Mouse (Mus musculus): ENCODE measurements around the gene Kif18b. TPM values are rescaled to one million over a fixed set of nuclear protein-coding genes. Genes with fewer than 3 reads are reported as not detected.

Gene Kif18b
- 10.5 and 15.7 TPM in 2 replicates for polyA plus RNA-seq (2011; ENCODE audit: insufficient read length, low read depth, missing spikeins)

DNA sequence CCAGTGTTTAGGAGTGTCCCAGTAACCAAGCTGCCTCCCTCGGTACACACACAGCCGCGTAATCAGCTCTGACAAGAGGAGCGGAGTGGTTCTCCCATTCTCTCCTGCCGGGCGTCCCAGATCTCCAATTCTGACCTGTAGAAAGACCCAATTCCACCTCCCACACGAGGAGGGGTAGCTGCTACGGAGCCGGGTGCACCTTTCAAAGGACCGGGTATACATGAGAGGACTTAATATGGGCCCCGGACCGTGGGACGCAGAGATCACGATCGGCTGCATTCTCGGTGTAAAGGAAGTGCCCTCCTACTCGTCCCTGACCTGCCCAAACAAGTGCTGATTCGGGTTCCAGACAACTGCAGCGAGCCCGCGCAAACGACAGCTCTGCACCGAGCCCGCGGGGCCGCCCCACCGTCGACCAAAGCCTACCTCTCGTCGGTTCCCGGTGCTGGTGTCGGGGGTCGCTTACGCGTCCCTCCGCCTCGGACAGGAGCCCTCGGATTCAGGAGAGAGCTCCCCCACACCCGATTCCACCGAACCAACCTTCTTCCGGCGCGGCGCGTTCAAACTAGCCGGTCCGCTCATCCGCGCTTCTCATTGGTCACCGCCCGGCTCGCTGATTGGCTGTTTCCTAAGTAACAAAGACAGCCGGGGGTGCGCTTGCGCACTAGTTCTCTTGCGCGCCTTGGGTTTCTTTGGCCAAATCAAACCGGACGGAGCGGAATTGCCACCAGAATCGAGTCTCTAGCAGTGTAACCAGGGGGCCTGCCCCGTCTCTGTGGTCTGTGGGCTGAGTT, at the start of gene Kif18b:
Gene Kif18b, minus strand, starts transcription at position 568 of the 794 bp plus-strand sequence.
- H3K27ac ChIP-seq (ENCODE audit: insufficient read depth, low read length) = peak within 1 kb of the TSS; percentile 74
- peaks cover 2% of the 10 kb centered on the region; the same call in 1 of the 2 replicates for H3K4me1 ChIP-seq (ENCODE audit: control insufficient read depth, insufficient read depth, low read length)
- peak within 1 kb of the TSS; percentile 83 for H3K4me3 ChIP-seq (ENCODE audit: insufficient read depth, low read length)
- TF ChIP-seq CTCF (IDR thresholded peaks at IDR 0.05; ENCODE audit: borderline replicate concordance, insufficient read depth, low read length) = no peak
- peak; percentile 65 for TF ChIP-seq POLR2A (IDR thresholded peaks at IDR 0.05; ENCODE audit: low read depth, low read length)

DNA sequence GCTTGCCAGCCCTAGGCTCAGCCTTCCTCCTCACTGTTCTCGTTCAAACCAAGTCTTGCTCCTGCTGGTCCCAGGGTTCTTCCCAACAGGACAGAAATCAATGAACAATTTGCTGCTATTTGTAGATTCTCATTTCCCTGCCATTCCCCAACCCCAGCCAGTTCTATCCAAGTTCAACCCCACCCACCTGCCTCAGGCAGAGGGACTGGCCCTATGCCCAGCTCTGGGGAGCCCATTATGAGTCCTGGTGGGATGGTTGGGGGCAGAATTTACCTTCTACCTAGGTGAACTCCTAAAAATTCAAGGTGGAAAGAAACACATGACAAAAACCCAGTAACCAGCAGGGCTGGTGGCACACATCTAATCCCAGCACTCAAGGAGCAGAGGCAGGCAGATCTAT, 47.4 kb upstream of the Kif18b start:
- TF ChIP-seq POLR2A (IDR thresholded peaks at IDR 0.05; ENCODE audit: low read depth, low read length) = no peak
- no peak for TF ChIP-seq CTCF (IDR thresholded peaks at IDR 0.05; ENCODE audit: borderline replicate concordance, insufficient read depth, low read length)
- Histone ChIP-seq H3K27ac (ENCODE audit: insufficient read depth, low read length) (no peak overlapping the region), H3K4me1 (ENCODE audit: control insufficient read depth, insufficient read depth, low read length) (no peaks in the 10 kb centered on the region), H3K4me3 (ENCODE audit: insufficient read depth, low read length) (no peak overlapping the region)

DNA sequence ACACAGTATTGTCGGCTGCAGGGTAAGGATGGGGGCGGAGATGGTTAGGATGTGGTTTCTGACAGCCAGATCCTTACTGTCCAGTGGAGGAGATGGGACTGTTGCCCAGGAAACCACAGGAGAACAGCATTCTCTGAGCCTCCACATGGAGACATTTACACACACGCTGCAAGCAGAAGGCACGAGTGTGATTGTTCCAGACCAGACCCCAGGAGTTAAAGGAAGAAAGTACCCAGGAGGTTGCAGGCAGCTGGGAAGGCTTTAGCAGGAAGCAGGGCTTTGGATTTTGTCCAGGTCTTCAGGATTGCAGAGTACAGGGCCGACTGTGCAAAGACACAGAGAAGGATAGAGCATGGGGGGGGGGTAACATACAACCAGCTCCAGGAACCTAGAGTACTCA, 46.7 kb upstream of the Kif18b start:
- Histone ChIP-seq H3K4me1 (ENCODE audit: control insufficient read depth, insufficient read depth, low read length) (no peaks in the 10 kb centered on the region), H3K4me3 (ENCODE audit: insufficient read depth, low read length) (no peak overlapping the region), H3K27ac (ENCODE audit: insufficient read depth, low read length) (no peak overlapping the region)
- no peak for TF ChIP-seq POLR2A (IDR thresholded peaks at IDR 0.05; ENCODE audit: low read depth, low read length)
- TF ChIP-seq CTCF (IDR thresholded peaks at IDR 0.05; ENCODE audit: borderline replicate concordance, insufficient read depth, low read length) = no peak

GRCm38 (mm10) chr11:102964547-102965091, 39.7 kb upstream of the Kif18b start:
- no peak for TF ChIP-seq POLR2A (IDR thresholded peaks at IDR 0.05; ENCODE audit: low read depth, low read length)
- TF ChIP-seq CTCF (IDR thresholded peaks at IDR 0.05; ENCODE audit: borderline replicate concordance, insufficient read depth, low read length) = no peak
- Histone ChIP-seq H3K27ac (ENCODE audit: insufficient read depth, low read length) (no peak overlapping the region), H3K4me3 (ENCODE audit: insufficient read depth, low read length) (no peak overlapping the region), H3K4me1 (ENCODE audit: control insufficient read depth, insufficient read depth, low read length) (no peaks in the 10 kb centered on the region)

DNA sequence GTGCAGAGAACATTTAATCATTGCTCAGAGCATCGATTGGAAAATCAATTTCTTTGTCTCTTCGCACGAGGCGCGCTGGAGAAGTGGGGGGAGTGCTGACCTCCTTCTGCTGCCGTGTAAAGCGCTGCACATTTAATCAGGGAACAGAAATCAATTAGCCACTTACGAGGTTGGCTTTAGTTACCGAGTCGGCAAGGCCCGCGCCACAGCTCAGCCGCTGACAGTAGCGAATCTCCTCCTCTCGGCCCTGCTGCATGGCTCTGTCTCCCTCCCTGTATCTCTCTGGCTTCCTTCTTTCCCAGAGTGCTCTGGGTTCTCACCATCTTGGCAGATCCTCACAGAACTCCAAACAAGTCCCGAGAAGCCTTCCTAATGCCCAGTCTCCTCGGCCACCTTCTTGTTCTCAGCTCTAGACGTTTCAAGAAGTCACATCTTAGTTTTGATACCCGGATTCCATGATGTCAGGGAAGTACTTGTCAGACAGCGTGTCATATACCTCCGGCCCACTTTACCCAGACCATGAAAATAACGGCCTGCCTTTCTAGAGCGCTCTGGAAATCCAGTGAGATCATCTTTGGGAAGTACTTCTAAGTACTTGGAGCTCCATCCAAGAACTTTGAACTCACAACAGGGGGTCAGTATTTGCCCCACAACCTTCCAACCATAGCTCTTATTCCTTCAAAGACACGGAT, 39.1 kb upstream of the Kif18b start:
- no peak for TF ChIP-seq POLR2A (IDR thresholded peaks at IDR 0.05; ENCODE audit: low read depth, low read length)
- no peak for TF ChIP-seq CTCF (IDR thresholded peaks at IDR 0.05; ENCODE audit: borderline replicate concordance, insufficient read depth, low read length)
- Histone ChIP-seq H3K27ac (ENCODE audit: insufficient read depth, low read length) (no peak overlapping the region), H3K4me3 (ENCODE audit: insufficient read depth, low read length) (no peak overlapping the region), H3K4me1 (ENCODE audit: control insufficient read depth, insufficient read depth, low read length) (no peaks in the 10 kb centered on the region)

GRCm38 (mm10) chr11:102963246-102963854, 38.4 kb upstream of the Kif18b start:
- no peak overlapping the region for H3K4me3 ChIP-seq (ENCODE audit: insufficient read depth, low read length)

GRCm38 (mm10) chr11:102962861-102963245, 37.9 kb upstream of the Kif18b start:
- no peak for TF ChIP-seq POLR2A (IDR thresholded peaks at IDR 0.05; ENCODE audit: low read depth, low read length)
- TF ChIP-seq CTCF (IDR thresholded peaks at IDR 0.05; ENCODE audit: borderline replicate concordance, insufficient read depth, low read length) = no peak
- Histone ChIP-seq H3K4me1 (ENCODE audit: control insufficient read depth, insufficient read depth, low read length) (no peaks in the 10 kb centered on the region), H3K27ac (ENCODE audit: insufficient read depth, low read length) (no peak overlapping the region), H3K4me3 (ENCODE audit: insufficient read depth, low read length) (no peak overlapping the region)

More at GRCm38 (mm10) chr11:102963246-102963854, 38.4 kb upstream of the Kif18b start:
- Histone ChIP-seq H3K27ac (ENCODE audit: insufficient read depth, low read length) (no peak overlapping the region), H3K4me1 (ENCODE audit: control insufficient read depth, insufficient read depth, low read length) (no peaks in the 10 kb centered on the region)
- no peak for TF ChIP-seq POLR2A (IDR thresholded peaks at IDR 0.05; ENCODE audit: low read depth, low read length)
- TF ChIP-seq CTCF (IDR thresholded peaks at IDR 0.05; ENCODE audit: borderline replicate concordance, insufficient read depth, low read length) = no peak

- Histone ChIP-seq H3K27ac (ENCODE audit: insufficient read depth, low read length) (no peak overlapping the region), H3K4me1 (ENCODE audit: control insufficient read depth, insufficient read depth, low read length) (no peaks in the 10 kb centered on the region), H3K4me3 (ENCODE audit: insufficient read depth, low read length) (no peak overlapping the region)
- TF ChIP-seq CTCF (IDR thresholded peaks at IDR 0.05; ENCODE audit: borderline replicate concordance, insufficient read depth, low read length) (no peak), POLR2A (IDR thresholded peaks at IDR 0.05; ENCODE audit: low read depth, low read length) (no peak)
Measured at GRCm38 (mm10) chr11:102961082-102961481, 36.2 kb upstream of the Kif18b start.

GRCm38 (mm10) chr11:102958870-102959269, 33.9 kb upstream of the Kif18b start:
- Histone ChIP-seq H3K4me1 (ENCODE audit: control insufficient read depth, insufficient read depth, low read length) (no peaks in the 10 kb centered on the region), H3K27ac (ENCODE audit: insufficient read depth, low read length) (no peak overlapping the region), H3K4me3 (ENCODE audit: insufficient read depth, low read length) (no peak overlapping the region)
- TF ChIP-seq CTCF (IDR thresholded peaks at IDR 0.05; ENCODE audit: borderline replicate concordance, insufficient read depth, low read length) (no peak), POLR2A (IDR thresholded peaks at IDR 0.05; ENCODE audit: low read depth, low read length) (no peak)
